ENCODE assay signal across 12 mouse cellular contexts in the genomic region with DNA sequence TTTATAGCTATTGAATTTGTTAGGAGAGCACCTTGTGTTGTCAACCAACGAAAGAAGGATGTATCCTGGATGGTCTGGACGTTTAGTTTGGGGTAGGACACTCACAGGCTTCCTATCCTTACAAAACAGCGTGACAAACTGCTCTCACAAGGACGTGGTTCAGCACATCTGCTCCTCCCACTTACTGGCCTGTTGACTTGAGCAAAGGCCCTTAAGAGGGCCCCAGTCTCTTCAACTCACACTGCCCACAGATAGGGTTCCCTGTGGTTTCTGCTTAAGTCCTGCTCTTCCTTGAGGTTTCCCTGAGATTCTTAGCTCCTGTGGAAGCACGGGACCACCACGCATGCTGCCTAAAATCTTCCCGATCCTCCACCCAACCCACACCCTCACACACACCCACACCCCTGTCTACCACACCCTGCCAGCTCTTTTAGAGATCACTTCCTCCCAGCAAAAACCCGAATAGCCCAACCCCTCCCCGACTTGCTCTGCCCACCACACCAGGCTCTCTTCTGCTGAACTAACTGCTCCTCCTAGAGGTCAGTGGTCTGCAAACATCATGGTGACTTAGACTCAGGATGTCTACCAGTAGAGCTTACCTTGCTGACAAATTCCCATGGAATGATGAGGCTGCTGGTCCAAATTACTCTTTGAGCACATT.
A peak's percentile ranks its signal among the peaks of the same experiment; 100 is the strongest.
DNase-seq lines count a peak whose midpoint lies in the region; ATAC-seq lines count a peak whose summit lies in the region.
"Had no signal": no experiment of that assay in that cellular context is flagged by ENCODE, and none has a peak within 500 bp of the region (broad histone marks: within the 10 kb centered on the region; RNA-seq: fewer than 3 reads in every experiment).

No protein-coding gene starts in this region.

- no peaks in the 10 kb centered on the region for H3K27me3 ChIP-seq in hindbrain, embryonic 16.5 days (replicated peaks; ENCODE audit: control insufficient read depth, insufficient read depth, low read length)
- H3K27me3 ChIP-seq: hindbrain, embryonic 15.5 days; neural tube, embryonic 12.5 days; stomach, embryonic 15.5 days had no signal

- H3K4me1 ChIP-seq in hindbrain, embryonic 16.5 days (ENCODE audit: control insufficient read depth, insufficient read depth, low read depth, low read length), result no peaks in the 10 kb centered on the region
- H3K4me1 ChIP-seq: neural tube, embryonic 12.5 days had no signal

- H3K9ac ChIP-seq in hindbrain, embryonic 16.5 days (ENCODE audit: low read depth, low read length), result no peak overlapping the region
- H3K9ac ChIP-seq: hindbrain, embryonic 15.5 days; neural tube, embryonic 12.5 days; stomach, embryonic 15.5 days had no signal

- no peak overlapping the region for H3K4me3 ChIP-seq in hindbrain, embryonic 16.5 days (ENCODE audit: low read length)
- H3K4me3 ChIP-seq: erythroblast, embryonic 14.5 days; hindbrain, embryonic 15.5 days; neural tube, embryonic 12.5 days; stomach, embryonic 15.5 days had no signal

- no peak overlapping the region for H3K4me2 ChIP-seq in hindbrain, embryonic 16.5 days (ENCODE audit: low read length)
- H3K4me2 ChIP-seq: hindbrain, embryonic 15.5 days; neural tube, embryonic 12.5 days; stomach, embryonic 15.5 days had no signal

- H3K36me3 ChIP-seq in hindbrain, embryonic 16.5 days (ENCODE audit: control insufficient read depth, insufficient read depth, low read length), result no peaks in the 10 kb centered on the region
- H3K36me3 ChIP-seq: hindbrain, embryonic 15.5 days; neural tube, embryonic 12.5 days; stomach, embryonic 15.5 days had no signal

- ATAC-seq in hindbrain, embryonic 16.5 days, result no peak

- 68% methylated on average over 9 of the region's 9 CpGs for WGBS in hindbrain, embryonic 16.5 days

- DNase-seq in ovary, adult 18-20 months (ENCODE audit: low spot score), result peak; percentile 6
- DNase-seq in ovary, postnatal 36 days (ENCODE audit: low spot score), result no peak
- DNase-seq in c-Kit-positive CD71-positive TER-119-positive erythroid progenitor cells, embryonic 14.5 days (ENCODE audit: low spot score), result peak; percentile 19
- DNase-seq in lung, postnatal 10 days, result peak; percentile 57
- peak; percentile 47 for DNase-seq in thymus, postnatal 4 days
- DNase-seq in testis, postnatal 14 days (ENCODE audit: low spot score), result no peak
- no peak for DNase-seq in embryo, embryonic 10 days (ENCODE audit: low spot score)

- no peaks in the 10 kb centered on the region for H3K9me3 ChIP-seq in hindbrain, embryonic 16.5 days (ENCODE audit: control insufficient read depth, low read length)
- H3K9me3 ChIP-seq: hindbrain, embryonic 15.5 days; neural tube, embryonic 12.5 days; stomach, embryonic 15.5 days had no signal

- H3K27ac ChIP-seq in hindbrain, embryonic 16.5 days (ENCODE audit: low read depth, low read length), result no peak overlapping the region
- H3K27ac ChIP-seq: hindbrain, embryonic 15.5 days; neural tube, embryonic 12.5 days; stomach, embryonic 15.5 days had no signal

Comparison
In these comparisons a context has a peak if more than half of its experiments do, and no peak if none do; other contexts are left out.
1. DNase-seq: peak in ovary, adult 18-20 months (single experiment), c-Kit-positive CD71-positive TER-119-positive erythroid progenitor cells, embryonic 14.5 days (single experiment), lung, postnatal 10 days (single experiment) and thymus, postnatal 4 days (single experiment); none in ovary, postnatal 36 days (single experiment), testis, postnatal 14 days (single experiment) and embryo, embryonic 10 days (single experiment).